Mouse (Mus musculus): ENCODE data around the gene Cd6. TPM values are rescaled to one million over a fixed set of nuclear protein-coding genes. Genes with fewer than 3 reads are reported as not detected.

Gene Cd6
- total RNA-seq, 2 experiments from 2014 or later, result 0.16 to 0.36 TPM

- no peak for DNase-seq (ENCODE audit: low spot score)
- intact Hi-C loops (cut with DNase I), result no loop called here
Measured at GRCm38 (mm10) chr19:10769429-10770195, 60.2 kb downstream of the Cd6 start.

DNA sequence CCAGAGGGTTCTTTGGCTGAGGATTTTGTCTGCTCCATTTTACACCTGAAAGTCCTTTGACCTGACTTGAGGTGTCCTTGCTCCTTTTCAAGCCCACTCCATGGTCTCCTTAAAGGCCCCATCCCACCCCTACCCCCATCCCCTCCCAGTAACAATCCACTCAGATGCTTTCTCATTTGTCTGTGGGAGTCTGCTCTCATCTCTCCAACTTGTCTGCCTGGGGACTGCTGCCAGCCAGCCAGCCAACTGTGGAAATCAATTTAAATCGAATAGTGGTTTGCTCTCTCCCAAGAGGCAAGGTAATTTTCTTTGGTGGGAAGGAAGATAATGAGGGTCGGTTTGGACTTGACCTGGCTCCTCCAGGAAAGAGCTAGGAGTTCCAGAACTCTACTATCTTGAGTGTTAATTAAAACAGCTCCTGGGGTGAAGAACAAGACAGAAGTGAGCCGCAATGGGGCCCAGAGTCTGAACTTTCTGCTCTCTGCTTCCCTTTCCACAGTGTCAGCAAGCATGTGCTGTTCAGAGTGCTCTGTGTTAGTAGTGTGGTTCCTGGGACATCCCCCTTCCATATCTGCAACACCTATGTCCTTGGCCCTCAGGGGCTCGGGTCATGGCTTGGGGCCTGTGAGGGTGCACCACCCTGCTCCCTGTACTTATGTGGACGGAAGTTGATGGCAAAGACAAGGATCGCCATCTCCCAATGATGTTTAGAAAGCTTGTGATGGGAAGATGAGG is 61.0 kb downstream of the Cd6 start:
- DNase-seq (ENCODE audit: low spot score), result no peak
- intact Hi-C loops (cut with DNase I), result no loop called here

DNA sequence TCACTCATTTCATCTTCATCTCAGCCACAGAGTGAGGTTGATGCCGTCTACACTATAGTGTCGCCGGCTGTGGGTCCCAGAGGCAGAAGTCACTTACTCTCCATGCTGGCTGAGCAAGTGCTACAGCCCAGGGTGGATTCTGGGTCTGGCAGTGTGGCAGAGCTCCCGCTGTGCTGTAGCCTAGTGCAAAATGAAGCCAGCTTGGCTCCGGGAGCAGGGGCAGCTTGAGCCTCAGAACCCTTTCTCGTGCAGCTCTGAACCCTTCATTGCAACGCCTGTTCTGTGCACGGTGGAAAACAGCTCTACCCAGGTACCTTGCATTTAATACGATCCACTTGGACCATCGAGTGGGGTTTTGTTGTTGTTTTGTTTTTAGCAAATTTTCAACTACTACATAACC is 62.2 kb downstream of the Cd6 start:
- intact Hi-C loops (cut with DNase I), result no loop called here
- no peak for DNase-seq (ENCODE audit: low spot score)

DNA sequence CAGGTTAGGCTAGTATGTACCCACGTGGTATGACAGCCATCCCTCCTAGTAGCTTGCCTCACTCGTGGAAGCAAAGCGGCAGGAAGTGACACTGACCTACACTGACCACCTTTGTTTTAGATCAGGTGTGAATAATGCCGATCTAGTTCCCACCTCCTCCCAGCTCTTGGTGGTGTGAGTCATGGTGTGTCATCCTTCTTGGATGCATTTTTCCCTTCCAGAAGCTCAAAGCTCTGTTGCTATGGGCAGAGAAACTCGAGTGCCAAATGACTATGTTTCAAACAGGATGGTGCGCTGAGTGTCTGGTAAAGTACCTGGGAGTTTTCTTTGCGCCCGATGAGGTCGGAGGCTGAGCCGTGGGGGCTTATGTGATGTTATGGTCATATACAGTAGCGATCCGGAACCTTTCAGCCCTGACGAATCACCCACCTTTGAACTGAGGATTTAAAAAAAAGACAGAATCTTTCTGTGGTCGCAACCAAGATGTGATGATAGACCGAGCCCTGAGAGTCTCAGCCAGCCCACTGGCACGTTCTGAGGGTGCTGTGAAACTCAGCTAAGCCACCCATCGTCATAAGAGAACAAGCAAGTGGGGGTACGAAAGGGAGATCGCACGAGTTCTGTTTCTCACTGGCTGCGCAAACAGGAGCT is 66.4 kb downstream of the Cd6 start:
- intact Hi-C loops (cut with DNase I), result no loop called here
- DNase-seq (ENCODE audit: low spot score), result no peak

- no peak for DNase-seq (ENCODE audit: low spot score)
- intact Hi-C loops (cut with DNase I), result no loop called here
Measured at GRCm38 (mm10) chr19:10762468-10762867, 67.4 kb downstream of the Cd6 start.

DNA sequence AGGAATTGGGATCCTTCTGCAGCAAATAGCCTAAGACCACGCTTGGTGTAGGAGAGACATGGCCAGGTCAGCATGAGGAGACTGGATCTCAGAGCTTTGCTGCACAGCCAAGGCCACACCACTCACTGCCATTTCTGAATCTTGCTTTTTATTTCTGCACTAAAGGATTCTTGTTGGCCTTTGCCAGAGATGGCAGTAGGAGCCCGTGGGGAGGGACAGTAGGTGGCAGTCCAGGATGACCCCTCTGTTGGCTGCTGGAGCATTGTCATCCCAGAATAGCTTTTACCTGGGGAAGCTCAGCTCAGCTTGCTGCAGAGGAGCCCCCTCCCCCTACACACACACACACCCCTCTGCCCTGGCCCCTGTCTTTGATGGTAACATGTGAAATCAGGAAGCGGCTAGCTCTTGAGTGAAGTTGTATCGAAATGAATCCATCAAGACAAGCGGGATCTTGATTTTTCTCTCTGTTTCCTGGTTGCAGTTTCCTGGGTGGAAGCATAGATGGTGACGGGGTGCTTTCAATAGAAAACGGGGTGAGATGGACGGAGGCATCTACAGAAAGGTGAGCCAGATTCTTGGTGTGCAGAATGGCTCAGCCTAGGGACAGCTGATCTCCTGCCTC is 68.0 kb downstream of the Cd6 start:
- intact Hi-C loops (cut with DNase I), result no loop called here
- no peak for DNase-seq (ENCODE audit: low spot score)

DNA sequence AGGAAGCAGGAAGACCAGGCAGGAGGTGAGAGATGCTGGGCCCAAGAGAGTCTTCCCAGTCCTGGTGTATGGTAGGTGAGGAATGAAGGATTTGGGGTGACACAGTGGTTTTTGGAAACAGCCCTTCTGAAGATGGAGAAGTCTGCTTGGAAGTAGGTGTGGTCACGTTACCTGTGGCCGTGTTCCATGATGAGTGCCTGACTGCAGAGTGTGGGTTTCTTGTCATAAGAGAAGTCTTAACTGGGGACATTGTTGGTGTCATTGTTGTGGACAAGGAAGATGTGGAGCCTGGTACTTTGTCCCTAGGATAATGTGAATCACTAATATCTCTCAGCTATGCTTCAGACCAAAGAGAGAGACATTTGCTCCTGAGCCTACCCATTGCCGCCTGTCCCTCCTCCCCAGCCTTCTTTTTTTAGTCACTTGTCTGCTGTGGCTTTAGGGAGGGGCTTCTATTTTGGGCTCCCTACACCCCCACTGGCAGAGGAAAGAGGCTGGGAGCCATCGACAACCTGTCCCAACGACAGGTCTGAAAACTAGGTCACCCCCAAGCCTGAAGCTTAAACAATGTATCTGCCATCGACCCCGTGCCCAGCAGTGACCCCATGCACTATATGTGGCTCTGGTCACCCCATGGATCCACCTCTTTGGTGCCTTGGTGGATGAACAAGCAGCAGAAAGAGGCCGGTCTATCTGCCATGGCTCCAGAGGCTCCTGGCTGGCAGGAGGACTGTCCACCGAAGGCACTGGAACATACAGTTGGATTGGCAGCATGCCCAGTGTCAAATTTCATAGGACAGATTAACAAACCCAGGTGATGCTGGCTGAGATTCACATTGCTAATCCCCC is 69.7 kb downstream of the Cd6 start:
- no peak for DNase-seq (ENCODE audit: low spot score)
- intact Hi-C loops (cut with DNase I), result no loop called here

DNA sequence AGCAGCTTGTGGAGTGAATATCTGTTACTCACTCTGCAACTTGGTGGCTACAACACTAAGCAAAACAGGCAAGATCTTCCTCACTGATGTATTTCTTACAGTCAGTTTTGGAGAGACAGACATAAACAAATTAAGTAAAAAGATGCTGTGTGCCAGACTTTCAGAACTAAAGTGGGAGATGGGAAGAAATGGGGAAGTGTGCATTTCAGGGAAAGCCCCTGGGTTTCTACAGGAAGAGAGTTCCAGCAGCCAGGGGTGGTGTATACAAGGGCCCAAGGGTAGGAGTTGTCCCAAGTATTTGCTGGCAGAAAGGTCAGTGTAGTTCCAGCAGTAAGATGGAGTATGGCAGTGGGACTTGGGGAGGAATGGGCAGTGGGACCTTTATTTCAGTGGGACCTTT is 70.3 kb downstream of the Cd6 start:
- intact Hi-C loops (cut with DNase I), result no loop called here
- DNase-seq (ENCODE audit: low spot score), result no peak

- intact Hi-C loops (cut with DNase I), result no loop called here
- DNase-seq (ENCODE audit: low spot score), result no peak
Measured at GRCm38 (mm10) chr19:10758708-10759107, 71.2 kb downstream of the Cd6 start.

DNA sequence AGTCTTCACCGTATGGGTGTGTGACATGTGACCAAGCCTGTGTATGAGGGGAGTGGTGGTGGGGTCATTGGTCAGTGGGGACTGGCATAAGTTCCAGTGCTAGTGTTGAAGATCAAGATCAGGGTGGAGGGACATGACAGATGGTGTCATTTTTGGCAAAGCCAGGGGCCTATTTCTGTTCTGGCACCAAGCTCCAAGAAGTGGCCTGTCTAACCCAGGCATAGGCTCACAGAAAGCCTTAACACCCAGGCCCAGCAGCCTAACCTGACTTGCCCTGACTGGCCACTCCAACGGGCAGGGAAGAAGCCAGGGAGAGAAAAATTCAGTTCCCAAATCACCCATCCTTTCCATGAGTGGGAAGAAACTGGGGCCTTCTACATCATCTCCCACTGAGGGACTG is 72.3 kb downstream of the Cd6 start:
- no peak for DNase-seq (ENCODE audit: low spot score)
- intact Hi-C loops (cut with DNase I), result no loop called here

DNA sequence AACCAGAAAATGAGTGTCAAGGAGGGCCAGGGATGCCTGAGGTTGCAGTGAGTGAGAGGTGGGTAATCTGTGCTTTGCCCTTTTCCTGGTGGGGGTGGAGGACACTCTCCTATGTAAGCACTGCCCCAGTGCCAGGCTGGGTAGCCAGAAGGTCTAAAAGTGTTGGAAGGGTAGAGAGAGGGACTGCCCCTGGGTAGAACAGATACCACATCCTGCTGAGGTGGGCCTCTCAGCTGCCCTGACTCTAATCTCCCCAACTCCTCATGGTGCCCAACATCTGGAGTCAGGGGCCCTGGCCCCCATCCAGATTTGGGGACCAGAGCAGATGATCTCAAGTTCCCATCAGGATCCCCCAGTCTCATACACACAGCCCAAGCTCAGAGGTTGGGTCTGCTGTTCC is 72.7 kb downstream of the Cd6 start:
- DNase-seq (ENCODE audit: low spot score), result no peak
- intact Hi-C loops (cut with DNase I), result no loop called here

DNA sequence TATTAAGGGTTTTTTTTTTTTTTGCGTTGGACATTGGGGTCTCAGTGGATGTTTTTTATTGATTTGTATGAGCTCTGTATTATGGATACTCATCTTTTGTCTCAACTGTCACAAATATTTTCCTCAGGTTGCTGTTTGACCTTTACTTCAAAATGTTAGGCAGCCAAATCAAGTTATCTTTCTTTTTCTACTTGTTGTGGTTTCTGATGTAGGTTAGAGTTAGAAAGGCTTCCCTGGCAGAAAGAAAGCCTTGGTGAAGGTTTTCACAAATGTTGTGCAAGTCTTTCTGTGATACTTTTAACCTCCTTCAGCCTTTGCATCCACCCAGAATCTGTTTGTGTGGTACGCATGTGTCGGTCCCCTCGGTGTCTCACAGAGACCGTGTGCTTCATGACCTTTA is 77.2 kb downstream of the Cd6 start:
- intact Hi-C loops (cut with DNase I), result no loop called here

DNA sequence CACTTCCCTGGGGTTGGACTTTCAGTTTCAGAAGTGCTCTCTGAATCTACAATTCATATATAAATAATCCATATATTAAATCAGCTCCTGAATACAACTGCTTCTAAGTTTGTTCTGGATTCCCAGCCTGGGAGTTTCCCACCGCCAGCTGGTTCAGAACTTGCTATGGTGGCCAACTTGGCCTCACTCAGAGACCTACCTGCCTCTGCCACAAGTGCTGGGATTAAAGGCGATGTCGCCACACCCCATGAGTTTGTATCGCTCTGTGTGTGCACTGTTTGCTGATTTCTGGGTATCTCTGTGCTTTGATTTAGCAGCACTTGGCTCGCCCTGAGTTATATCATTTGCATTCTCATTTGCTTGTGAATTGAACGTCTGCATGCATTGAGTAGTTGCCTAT is 77.8 kb downstream of the Cd6 start:
- no peak for DNase-seq (ENCODE audit: low spot score)
- intact Hi-C loops (cut with DNase I), result no loop called here

More for the DNA sequence above, 77.2 kb downstream of the Cd6 start:
- DNase-seq (ENCODE audit: low spot score), result no peak

DNA sequence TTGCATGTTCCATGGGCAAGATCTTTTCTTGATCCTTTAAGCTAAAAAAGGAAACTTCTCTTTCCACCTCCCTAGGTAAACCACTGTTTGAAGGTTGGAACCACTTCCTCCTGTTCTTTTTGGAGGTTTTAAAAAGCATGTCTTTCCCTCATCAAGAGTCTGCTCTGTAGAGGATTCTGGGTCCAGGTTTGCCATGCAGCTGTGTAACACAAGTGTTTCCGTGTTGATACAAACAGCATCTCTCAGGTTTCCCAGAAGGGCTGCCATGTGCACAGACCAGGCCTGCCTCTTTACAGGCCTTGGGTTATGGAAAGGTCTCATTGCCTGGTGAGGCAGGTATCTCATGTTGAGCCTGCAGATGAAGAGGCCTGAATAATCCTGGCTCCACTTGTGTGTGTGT is 78.3 kb downstream of the Cd6 start:
- DNase-seq (ENCODE audit: low spot score), result no peak
- intact Hi-C loops (cut with DNase I), result no loop called here

- intact Hi-C loops (cut with DNase I), result no loop called here
- DNase-seq (ENCODE audit: low spot score), result no peak
Measured at GRCm38 (mm10) chr19:10750161-10750560, 79.7 kb downstream of the Cd6 start.

DNA sequence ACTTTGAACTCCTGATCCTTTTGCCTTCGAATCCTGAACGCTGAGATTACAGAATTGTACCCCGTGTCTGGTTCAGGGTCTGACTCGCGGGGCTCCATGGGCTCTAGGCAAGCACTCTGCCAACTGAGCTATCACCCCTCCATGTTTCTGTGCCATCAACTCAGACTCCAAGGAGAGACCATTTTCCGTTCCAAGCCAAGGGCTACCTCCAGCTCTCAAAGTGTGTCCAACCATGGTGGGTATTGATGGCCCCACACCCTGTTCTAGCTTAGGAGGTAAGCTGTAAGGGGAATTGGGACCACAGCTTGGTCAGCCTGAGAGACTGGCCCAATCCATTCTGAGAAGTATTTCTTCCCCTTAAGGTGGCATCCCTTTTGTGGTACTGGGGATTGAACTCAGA is 80.6 kb downstream of the Cd6 start:
- intact Hi-C loops (cut with DNase I), result no loop called here

DNA sequence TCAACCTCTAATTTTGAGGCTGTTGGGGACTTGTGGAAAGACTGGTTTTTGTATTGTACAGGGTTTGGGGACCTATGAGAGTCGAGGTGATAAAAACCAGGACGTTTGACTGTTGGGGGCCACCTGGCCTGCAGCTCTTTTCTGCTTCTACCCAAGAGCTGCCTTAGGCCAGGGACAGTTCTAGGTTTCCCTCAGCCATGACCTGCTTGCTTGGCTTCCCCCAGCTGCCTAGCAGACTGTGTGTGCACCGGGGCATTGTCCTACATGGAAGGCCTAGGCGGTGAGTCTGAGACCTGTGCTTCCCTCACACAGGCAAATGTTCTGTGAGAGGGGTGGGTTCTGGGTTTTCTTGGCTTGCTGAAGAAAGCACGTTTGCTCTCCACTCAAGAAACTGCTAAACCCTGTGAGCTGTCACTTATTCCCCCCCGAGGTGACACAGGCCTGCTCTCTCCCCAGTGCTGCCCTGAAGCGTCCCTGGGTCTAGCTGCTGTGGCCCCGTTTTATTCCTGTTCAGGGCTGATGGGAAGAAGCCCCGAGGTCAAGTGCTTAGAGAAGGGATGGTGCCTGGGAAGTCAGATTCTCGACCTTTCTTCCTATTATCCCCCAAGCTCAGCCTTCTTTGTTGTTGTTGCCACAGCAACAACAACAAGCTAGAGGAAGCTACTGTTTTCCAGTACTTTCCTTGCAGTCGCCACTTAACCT is 81.3 kb downstream of the Cd6 start:
- intact Hi-C loops (cut with DNase I), result no loop called here
- no peak for DNase-seq (ENCODE audit: low spot score)

More for the DNA sequence above, 80.6 kb downstream of the Cd6 start:
- DNase-seq (ENCODE audit: low spot score), result no peak

- intact Hi-C loops (cut with DNase I), result no loop called here
- no peak for DNase-seq (ENCODE audit: low spot score)
Measured at GRCm38 (mm10) chr19:10747718-10748117, 82.1 kb downstream of the Cd6 start.

DNA sequence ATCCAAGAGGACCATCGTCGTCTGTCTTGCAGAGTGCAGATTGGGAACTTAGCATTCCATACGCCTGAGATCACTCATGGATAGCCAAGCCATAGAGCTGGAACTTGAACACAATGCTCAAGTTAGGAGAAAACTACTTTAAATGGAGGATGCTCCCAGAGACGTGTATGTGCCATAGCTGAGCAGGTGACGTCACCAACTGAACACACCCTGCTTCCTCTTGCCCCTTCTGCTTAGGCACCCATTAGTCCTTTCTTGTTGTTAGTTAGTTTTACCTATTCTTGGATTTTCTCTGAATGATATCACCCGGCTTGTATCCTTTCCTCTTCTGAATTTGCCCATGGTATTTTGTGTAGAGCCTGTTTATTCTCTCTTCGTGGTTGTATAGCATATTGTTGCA is 82.7 kb downstream of the Cd6 start:
- DNase-seq (ENCODE audit: low spot score), result no peak
- intact Hi-C loops (cut with DNase I), result no loop called here

Data from heart, postnatal 25 days (tissue).